Mouse (Mus musculus): ENCODE data around the gene Arl4c.

GRCm38 (mm10) chr1:88632851-88633250 lies 69.2 kb downstream of the Arl4c start:
- TF ChIP-seq CTCF (IDR thresholded peaks at IDR 0.05; ENCODE audit: borderline replicate concordance, extremely low read depth, insufficient read depth, insufficient read length), result no peak
- no peak for TF ChIP-seq POLR2A (IDR thresholded peaks at IDR 0.05; ENCODE audit: borderline replicate concordance, extremely low read depth, insufficient read depth, insufficient read length, poor library complexity, severe bottlenecking)

Measured in brain, embryonic 14.5 days (tissue).